Mouse (Mus musculus) liver, adult 2 months (tissue): ENCODE results near the gene Ltbp2.

Source experiments
- CTCF ChIP-seq: fragments of 200-500 bp; IDR thresholded peaks from 2 replicates; pipeline ENCODE4 v1.5.1; 2011; ENCODE audit warnings: low read depth, low read length, control low read depth
- POLR2A ChIP-seq: fragments of 200-500 bp; IDR thresholded peaks from 2 replicates; pipeline ENCODE4 v1.6.1; 2011; ENCODE audit warnings: low read length, control low read depth; ENCODE audit not compliant: insufficient read depth; ENCODE audit errors: extremely low read depth

DNA sequence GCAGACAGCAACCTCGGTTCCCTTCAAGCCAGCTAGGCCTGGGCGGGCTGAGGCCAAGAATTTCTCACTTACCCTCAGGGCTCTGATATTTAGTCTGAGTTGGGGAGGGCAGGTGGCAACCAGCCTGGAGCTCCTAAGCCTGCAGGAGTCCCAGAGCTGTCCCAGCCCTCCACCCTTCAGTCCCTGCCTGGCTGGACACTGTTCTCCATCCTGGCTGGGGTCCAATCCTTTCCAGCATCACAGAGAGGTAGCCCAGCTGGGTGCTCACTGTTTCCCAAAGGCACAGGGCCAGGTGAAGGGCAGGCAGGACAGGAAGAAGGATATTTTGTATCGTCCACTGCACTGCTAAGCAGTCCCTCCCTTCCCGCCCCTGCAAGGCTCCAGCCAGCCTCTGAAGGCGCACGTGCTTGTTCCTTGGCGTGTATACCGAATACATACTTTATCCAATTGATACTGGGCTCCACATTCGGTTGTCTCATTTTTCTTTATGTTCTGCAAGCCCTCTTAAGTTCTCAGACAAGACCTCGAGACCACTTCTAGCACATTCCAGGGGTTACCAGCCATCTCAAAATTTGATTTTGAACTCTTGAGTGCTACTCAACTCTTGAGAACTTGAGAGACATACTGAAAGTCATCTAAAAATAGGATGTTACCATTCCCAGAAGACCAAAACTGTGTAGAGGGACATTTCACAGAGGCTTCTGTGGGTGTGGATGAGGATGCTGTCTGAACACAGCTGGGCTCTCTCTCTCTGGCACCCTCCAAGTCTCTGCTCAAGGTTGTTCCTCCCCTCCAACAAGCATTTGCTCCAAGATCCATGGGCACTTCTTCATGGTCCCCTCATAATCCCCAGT is 31.5 kb upstream of the Ltbp2 start:
- TF ChIP-seq POLR2A (no peak), CTCF (no peak)
